Mouse (Mus musculus) urinary bladder, postnatal 14 days (tissue): ENCODE measurements around the gene Capn5.

Experiments
- DNase-seq: peaks from one replicate; pipeline ENCODE4 v3.0.0; 2021; ENCODE audit warnings: low spot score

Gene Capn5

GRCm38 (mm10) chr7:98148721-98149407, 29.2 kb downstream of the Capn5 start:
- no peak for DNase-seq

- DNase-seq = no peak
Measured at GRCm38 (mm10) chr7:98147766-98148165, 30.3 kb downstream of the Capn5 start.

GRCm38 (mm10) chr7:98146447-98146845, 31.6 kb downstream of the Capn5 start:
- no peak for DNase-seq

- DNase-seq = no peak
Measured at GRCm38 (mm10) chr7:98145842-98146446, 32.1 kb downstream of the Capn5 start.

- no peak for DNase-seq
Measured at GRCm38 (mm10) chr7:98145402-98145801, 32.7 kb downstream of the Capn5 start, which contains the start of gene Omp. Omp (minus strand) TSS chr7:98145502.

- DNase-seq = no peak
Measured at GRCm38 (mm10) chr7:98142648-98143047, 35.4 kb downstream of the Capn5 start.

- no peak for DNase-seq
Measured at GRCm38 (mm10) chr7:98142247-98142646, 35.8 kb downstream of the Capn5 start.

- DNase-seq = no peak
Measured at GRCm38 (mm10) chr7:98141206-98141605, 36.9 kb downstream of the Capn5 start.

GRCm38 (mm10) chr7:98140597-98140996, 37.5 kb downstream of the Capn5 start:
- DNase-seq = no peak

GRCm38 (mm10) chr7:98139216-98139615, 38.9 kb downstream of the Capn5 start:
- no peak for DNase-seq

- DNase-seq = no peak
Measured at GRCm38 (mm10) chr7:98137995-98138394, 40.1 kb downstream of the Capn5 start.

GRCm38 (mm10) chr7:98137583-98137982, 40.5 kb downstream of the Capn5 start:
- DNase-seq = no peak

- DNase-seq = no peak
Measured at GRCm38 (mm10) chr7:98131751-98132150, 46.3 kb downstream of the Capn5 start.

- DNase-seq = peak; percentile 57
Measured at GRCm38 (mm10) chr7:98125473-98125872, 52.6 kb downstream of the Capn5 start.

GRCm38 (mm10) chr7:98124701-98125100, 53.4 kb downstream of the Capn5 start:
- DNase-seq = no peak

GRCm38 (mm10) chr7:98121673-98122072, 56.4 kb downstream of the Capn5 start:
- no peak for DNase-seq

GRCm38 (mm10) chr7:98121241-98121640, 56.8 kb downstream of the Capn5 start:
- DNase-seq = no peak

GRCm38 (mm10) chr7:98120325-98120724, 57.7 kb downstream of the Capn5 start:
- DNase-seq = peak; percentile 73

GRCm38 (mm10) chr7:98119961-98120232, 58.2 kb downstream of the Capn5 start:
- no peak for DNase-seq

GRCm38 (mm10) chr7:98119179-98119960, 58.7 kb downstream of the Capn5 start, which contains the start of gene Myo7a:
Myo7a (minus strand) TSS chr7:98119524.
- DNase-seq = peak; percentile 33

- DNase-seq = peak; percentile 64
Measured at GRCm38 (mm10) chr7:98117012-98117660, 60.9 kb downstream of the Capn5 start.

GRCm38 (mm10) chr7:98114656-98115055, 63.4 kb downstream of the Capn5 start:
- no peak for DNase-seq

GRCm38 (mm10) chr7:98111233-98111632, 66.8 kb downstream of the Capn5 start:
- DNase-seq = no peak
